Mouse (Mus musculus) heart, adult 2 months (tissue): ENCODE measurements at regions not wholly inside any gene's neighbourhood (a gene's known extent, or its start where the extent isn't known, plus 50 kb on each side); places are given as distances from the start of the nearest gene placed in this dataset.
A peak's percentile ranks its signal among the peaks of the same experiment; 100 is the strongest.

Experiments
- DNase-seq, 2 experiments: peaks; one replicate each; pipeline ENCODE4 v3.0.0; 2021
- H3K27ac ChIP-seq: fragments of 200-600 bp; 2 replicates; pipeline ENCODE4 v1.8.1; 2022
- H3K27me3 ChIP-seq: fragments of 200-500 bp; 2 replicates; pipeline ENCODE4 v1.6.1; 2012; ENCODE audit warnings: mild to moderate bottlenecking, low read length, inconsistent platforms, mixed read lengths; ENCODE audit not compliant: control insufficient read depth, insufficient read depth
- H3K36me3 ChIP-seq: fragments of 200-500 bp; 2 replicates; pipeline ENCODE4 v1.6.1; 2012; ENCODE audit warnings: low read length, inconsistent platforms; ENCODE audit not compliant: control insufficient read depth, insufficient read depth
- H3K4me1 ChIP-seq: fragments of 200-500 bp; 2 replicates; pipeline ENCODE4 v1.6.1; 2011; ENCODE audit warnings: low read length; ENCODE audit not compliant: control insufficient read depth, insufficient read depth
- H3K4me3 ChIP-seq: fragments of 200-600 bp; 2 replicates; pipeline ENCODE4 v1.8.1; 2022
- H3K79me2 ChIP-seq: fragments of 200-500 bp; replicated peaks from 2 replicates; pipeline ENCODE4 v1.6.1; 2012; ENCODE audit warnings: mild to moderate bottlenecking, inconsistent platforms, low read length, moderate library complexity, mixed read lengths; ENCODE audit not compliant: control insufficient read depth, insufficient read depth
- H3K9ac ChIP-seq: fragments of 200-500 bp; 2 replicates; pipeline ENCODE4 v1.6.1; 2012; ENCODE audit warnings: low read depth, mild to moderate bottlenecking, control low read depth, inconsistent platforms, low read length, mixed read lengths
- CTCF ChIP-seq: fragments of 200-600 bp; IDR thresholded peaks from 2 replicates; pipeline ENCODE4 v1.8.1; 2022; ENCODE audit warnings: antibody characterized with exemption, mild to moderate bottlenecking, moderate library complexity
- EP300 ChIP-seq: fragments of 200-500 bp; IDR thresholded peaks from 2 replicates; pipeline ENCODE4 v1.6.1; 2011; ENCODE audit warnings: low read depth, low read length, control low read depth; ENCODE audit not compliant: insufficient read depth
- POLR2A ChIP-seq: fragments of 200-500 bp; IDR thresholded peaks from 2 replicates; pipeline ENCODE4 v1.6.1; 2011; ENCODE audit warnings: mild to moderate bottlenecking, low read depth, low read length, control low read depth; ENCODE audit not compliant: insufficient read depth
- WGBS: fragments of 180-500 bp; shearing (Covaris S2); methylation state at CpG from one replicate; pipeline ENCODE4 v1.1.7; 2018; 5-methylcytosine and 5-hydroxymethylcytosine counted together
- intact Hi-C: fragments of 180-260 bp; cut with DNase I; formaldehyde crosslinking; loops from one replicate; pipeline ENCODE4 v1.15.1; 2025

DNA sequence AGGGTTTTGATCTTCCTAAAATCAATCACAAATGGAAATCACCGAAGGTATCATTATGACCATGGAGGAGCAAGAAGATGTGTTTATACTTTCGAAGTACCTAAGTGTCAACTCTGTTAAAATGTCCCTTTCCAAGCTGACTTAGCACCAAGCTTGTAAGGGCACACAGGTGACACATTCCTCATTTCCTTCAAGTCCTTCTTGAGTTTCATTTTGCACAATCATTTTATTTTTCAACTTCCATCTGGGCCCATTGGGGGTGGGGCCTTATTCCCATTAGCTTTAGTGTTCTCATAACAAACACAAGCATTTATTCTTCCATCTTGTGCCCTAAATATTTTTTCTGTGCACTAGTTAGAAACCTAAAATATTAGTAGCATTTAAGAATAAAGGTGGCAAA lies 103.5 kb upstream of the Prlr start:
- intact Hi-C loops = no loop called here
- WGBS = 86% methylated on average over 2 of the region's 2 CpGs
- no peak for TF ChIP-seq CTCF
- TF ChIP-seq POLR2A = no peak
- TF ChIP-seq EP300 = no peak

GRCm38 (mm10) chr15:10074916-10075315 lies 102.1 kb upstream of the Prlr start:
- Histone ChIP-seq H3K79me2 (no peaks in the 10 kb centered on the region), H3K27me3 (no peaks in the 10 kb centered on the region), H3K4me1 (no peaks in the 10 kb centered on the region), H3K36me3 (no peaks in the 10 kb centered on the region), H3K4me3 (no peak overlapping the region), H3K9ac (no peak overlapping the region), H3K27ac (no peak overlapping the region)
- TF ChIP-seq CTCF = no peak
- no peak for TF ChIP-seq EP300
- TF ChIP-seq POLR2A = no peak
- DNase-seq = no peak
- 63% methylated on average over 9 of the region's 9 CpGs for WGBS
- intact Hi-C loops = no loop called here

More for the DNA sequence above, 103.5 kb upstream of the Prlr start:
- Histone ChIP-seq H3K4me1 (no peaks in the 10 kb centered on the region), H3K4me3 (no peak overlapping the region), H3K79me2 (no peaks in the 10 kb centered on the region), H3K27ac (no peak overlapping the region), H3K36me3 (no peaks in the 10 kb centered on the region), H3K9ac (no peak overlapping the region), H3K27me3 (no peaks in the 10 kb centered on the region)
- no peak for DNase-seq

- no peak for TF ChIP-seq POLR2A
- TF ChIP-seq CTCF = no peak
- no peak for TF ChIP-seq EP300
- no peaks in the 10 kb centered on the region for H3K4me1 ChIP-seq
- no peaks in the 10 kb centered on the region for H3K27me3 ChIP-seq
- no peak overlapping the region for H3K4me3 ChIP-seq
- H3K27ac ChIP-seq = no peak overlapping the region
- WGBS = 52% methylated on average over 10 of the region's 10 CpGs
- DNase-seq = no peak
- no peaks in the 10 kb centered on the region for H3K79me2 ChIP-seq
- intact Hi-C loops = no loop called here
- no peaks in the 10 kb centered on the region for H3K36me3 ChIP-seq
- H3K9ac ChIP-seq = no peak overlapping the region
These were observed 101.5 kb upstream of the Prlr start for GRCm38 (mm10) chr15:10075391-10076060.

GRCm38 (mm10) chr15:10076061-10076400 lies 101.0 kb upstream of the Prlr start:
- DNase-seq = no peak
- intact Hi-C loops = no loop called here
- no peak for TF ChIP-seq CTCF
- TF ChIP-seq EP300 = no peak
- TF ChIP-seq POLR2A = no peak
- Histone ChIP-seq H3K27ac (no peak overlapping the region), H3K27me3 (no peaks in the 10 kb centered on the region), H3K79me2 (no peaks in the 10 kb centered on the region), H3K9ac (no peak overlapping the region), H3K4me3 (no peak overlapping the region), H3K4me1 (no peaks in the 10 kb centered on the region), H3K36me3 (no peaks in the 10 kb centered on the region)
- WGBS = 64% methylated on average over 1 of the region's 1 CpGs

- no peaks in the 10 kb centered on the region for H3K36me3 ChIP-seq
- WGBS = 72% methylated on average over 2 of the region's 2 CpGs
- no peak overlapping the region for H3K9ac ChIP-seq
- DNase-seq = no peak
- no peaks in the 10 kb centered on the region for H3K79me2 ChIP-seq
- H3K4me3 ChIP-seq = no peak overlapping the region
- H3K4me1 ChIP-seq = no peaks in the 10 kb centered on the region
- no peak overlapping the region for H3K27ac ChIP-seq
- intact Hi-C loops = no loop called here
- TF ChIP-seq CTCF (no peak), EP300 (no peak), POLR2A (no peak)
- H3K27me3 ChIP-seq = no peaks in the 10 kb centered on the region
These were observed 98.6 kb upstream of the Prlr start for GRCm38 (mm10) chr15:10078434-10078833.

- H3K4me1 ChIP-seq = no peaks in the 10 kb centered on the region
- TF ChIP-seq CTCF (no peak), EP300 (no peak)
- H3K79me2 ChIP-seq = no peaks in the 10 kb centered on the region
- H3K4me3 ChIP-seq = no peak overlapping the region
- H3K27me3 ChIP-seq = no peaks in the 10 kb centered on the region
- 90% methylated on average over 4 of the region's 4 CpGs for WGBS
- no peak overlapping the region for H3K9ac ChIP-seq
- intact Hi-C loops = no loop called here
- no peaks in the 10 kb centered on the region for H3K36me3 ChIP-seq
- DNase-seq = no peak
- no peak overlapping the region for H3K27ac ChIP-seq
These were observed 97.5 kb upstream of the Prlr start for GRCm38 (mm10) chr15:10079510-10079909.

GRCm38 (mm10) chr15:10088691-10089090 lies 88.3 kb upstream of the Prlr start:
- TF ChIP-seq CTCF (no peak), EP300 (no peak), POLR2A (no peak)
- intact Hi-C loops = no loop called here

More at GRCm38 (mm10) chr15:10088691-10089090, 88.3 kb upstream of the Prlr start:
- H3K4me3 ChIP-seq = no peak overlapping the region
- DNase-seq = peak in 1 of 2 experiments; percentile 9
- H3K27ac ChIP-seq = no peak overlapping the region
- no peaks in the 10 kb centered on the region for H3K79me2 ChIP-seq
- H3K27me3 ChIP-seq = no peaks in the 10 kb centered on the region
- no peak overlapping the region for H3K9ac ChIP-seq
- no peaks in the 10 kb centered on the region for H3K4me1 ChIP-seq
- H3K36me3 ChIP-seq = no peaks in the 10 kb centered on the region
- WGBS = 48% methylated on average over 3 of the region's 3 CpGs
